Mouse (Mus musculus): Measurements from ENCODE around the gene Nfia.

- TF ChIP-seq POLR2A (IDR thresholded peaks at IDR 0.05; ENCODE audit: borderline replicate concordance, insufficient read depth, low read length): no peak
- TF ChIP-seq CTCF (IDR thresholded peaks at IDR 0.05; ENCODE audit: borderline replicate concordance, insufficient read depth, low read depth, low read length): no peak
These were observed 319.5 kb downstream of the Nfia start for GRCm38 (mm10) chr4:98091901-98092472.
